Mouse (Mus musculus) heart, adult 18-20 months (tissue): ENCODE results near the gene Cpm. TPM values are rescaled to one million over a fixed set of nuclear protein-coding genes. Genes with fewer than 3 reads are reported as not detected.

Experiments
- DNase-seq, 2 experiments: peaks; one replicate each; pipeline ENCODE4 v3.0.0; 2021 to 2022; ENCODE audit warnings: mixed read lengths in 1 of 2
- total RNA-seq, 2 experiments: library from RNA; stranded (reverse); gene quantifications; 2 replicates each; pipeline ENCODE4 v1.2.3; 2021

The Cpm gene
- total RNA-seq, 2 experiments from 2014 or later, result 2.9 to 3.5 TPM

DNA sequence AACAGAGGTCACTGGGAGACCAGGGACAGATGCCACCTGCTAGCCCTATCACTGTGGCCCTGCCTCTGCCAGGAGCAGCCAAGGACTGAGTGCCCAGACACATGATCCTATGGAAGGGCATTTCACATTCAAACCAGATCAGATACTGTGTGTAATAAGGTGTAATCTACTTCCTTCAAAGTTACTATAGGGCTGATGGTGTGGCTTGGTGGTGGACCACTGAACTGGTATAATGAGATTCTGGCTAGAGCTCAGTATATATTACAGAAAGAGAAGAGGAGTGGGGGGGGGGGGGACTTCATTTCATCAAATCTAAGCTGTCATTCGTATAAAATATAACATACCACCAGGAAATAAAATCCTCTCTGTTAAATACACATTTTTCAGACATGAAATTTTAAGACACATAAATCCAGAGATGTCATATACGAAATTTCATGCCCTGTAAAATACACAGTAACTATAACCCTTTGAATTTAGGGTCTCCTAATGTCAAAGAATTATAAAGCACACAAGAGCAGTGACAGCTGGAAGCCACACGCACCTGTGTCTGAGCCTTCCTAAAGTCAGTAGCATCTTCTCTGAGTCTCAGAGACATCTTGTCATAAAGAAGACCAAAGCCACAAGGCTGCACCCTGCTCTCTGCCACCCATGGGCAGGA is 45.2 kb downstream of the Cpm start:
- no peak for DNase-seq

GRCm38 (mm10) chr10:117675096-117676035 is 46.1 kb downstream of the Cpm start:
- DNase-seq, result peak; percentile 65 to 71

DNA sequence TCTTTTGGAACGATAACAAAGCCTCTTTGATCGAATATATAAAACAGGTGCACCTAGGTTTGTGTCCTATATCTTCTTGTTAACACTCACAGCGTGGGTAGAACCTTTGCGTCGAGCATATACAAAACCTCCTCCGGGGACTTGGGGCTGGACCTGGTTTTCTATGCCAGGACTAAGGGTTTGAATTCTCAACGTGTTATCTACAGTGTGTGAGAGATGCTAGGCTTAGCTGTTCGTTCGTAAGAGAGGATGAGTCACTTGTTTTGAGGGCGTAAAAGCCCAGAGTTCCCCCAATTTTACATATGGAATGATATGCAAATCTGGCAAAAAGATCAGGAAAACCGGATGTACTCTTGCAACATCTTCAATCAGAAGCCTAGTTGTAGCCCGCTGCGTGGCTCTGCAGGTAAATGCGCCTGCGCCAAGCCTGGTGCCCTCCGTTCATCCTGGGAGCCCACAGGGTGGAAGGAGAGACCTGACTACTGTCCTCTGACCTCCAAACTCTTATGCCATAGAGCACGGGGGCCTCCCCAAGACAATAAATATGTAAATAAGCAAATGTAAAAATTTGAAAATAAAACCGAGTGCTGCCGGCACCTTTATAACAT is 46.8 kb downstream of the Cpm start:
- DNase-seq, result peak in 1 of 2 experiments; percentile 24

- peak; percentile 27 to 67 for DNase-seq
Measured at GRCm38 (mm10) chr10:117676644-117677313, 47.5 kb downstream of the Cpm start.

GRCm38 (mm10) chr10:117677494-117678236 is 48.4 kb downstream of the Cpm start:
- no peak for DNase-seq

GRCm38 (mm10) chr10:117678357-117678756 is 49.1 kb downstream of the Cpm start:
- no peak for DNase-seq

DNA sequence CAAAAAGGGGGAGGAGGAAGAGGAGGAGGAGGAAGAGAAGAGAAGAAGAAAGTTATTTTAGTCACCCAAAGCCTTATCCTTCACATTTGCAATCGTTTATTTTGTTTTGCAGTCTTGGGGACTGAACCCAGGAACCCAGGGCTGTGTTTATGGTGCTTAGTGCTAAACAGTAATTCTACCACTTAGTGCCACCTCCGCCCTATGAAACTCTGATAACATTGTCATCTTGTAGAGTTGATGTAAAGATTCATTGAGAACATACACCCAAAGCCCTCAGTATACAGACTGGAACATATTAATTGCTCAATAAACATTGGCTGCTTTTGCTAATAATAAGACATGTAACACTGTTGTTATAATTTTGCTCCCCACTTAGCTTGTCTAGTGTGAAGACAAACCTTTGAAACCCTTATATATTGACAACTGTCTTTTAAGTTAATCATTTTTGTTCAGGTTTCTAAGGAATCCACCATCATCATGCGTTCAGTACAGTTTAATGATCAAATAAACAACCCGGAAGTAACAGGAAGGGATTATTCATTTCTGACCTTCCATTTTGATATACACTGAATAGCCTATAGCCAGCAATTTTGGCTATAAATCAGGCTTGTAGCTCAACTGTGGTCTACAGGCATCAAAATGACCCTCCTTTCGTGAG is 49.9 kb downstream of the Cpm start:
- DNase-seq, result no peak

DNA sequence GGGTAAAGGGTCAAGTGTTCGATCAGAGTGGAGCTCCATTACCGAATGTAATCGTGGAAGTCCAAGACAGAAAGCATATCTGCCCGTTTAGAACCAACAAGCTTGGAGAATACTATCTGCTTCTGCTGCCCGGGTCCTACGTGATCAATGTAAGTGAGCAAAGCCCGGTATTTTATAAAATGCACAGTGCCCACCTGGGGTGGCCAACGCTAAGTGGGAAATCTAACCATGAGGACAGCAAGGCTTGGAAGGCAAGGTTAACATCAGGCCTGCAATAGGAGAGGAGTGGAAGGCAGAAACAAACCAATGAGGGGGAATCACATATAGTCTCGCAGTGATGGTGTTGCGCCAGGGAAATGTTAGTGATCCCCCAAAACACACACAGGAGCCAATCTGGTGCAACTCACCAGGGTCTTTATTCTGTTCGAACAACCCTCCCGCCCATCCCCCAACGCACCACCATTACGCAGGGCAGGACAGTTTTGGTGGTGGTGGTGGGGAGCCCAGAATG is 50.7 kb downstream of the Cpm start:
- no peak for DNase-seq

- no peak for DNase-seq
Measured at GRCm38 (mm10) chr10:117680868-117681513, 51.7 kb downstream of the Cpm start.

DNA sequence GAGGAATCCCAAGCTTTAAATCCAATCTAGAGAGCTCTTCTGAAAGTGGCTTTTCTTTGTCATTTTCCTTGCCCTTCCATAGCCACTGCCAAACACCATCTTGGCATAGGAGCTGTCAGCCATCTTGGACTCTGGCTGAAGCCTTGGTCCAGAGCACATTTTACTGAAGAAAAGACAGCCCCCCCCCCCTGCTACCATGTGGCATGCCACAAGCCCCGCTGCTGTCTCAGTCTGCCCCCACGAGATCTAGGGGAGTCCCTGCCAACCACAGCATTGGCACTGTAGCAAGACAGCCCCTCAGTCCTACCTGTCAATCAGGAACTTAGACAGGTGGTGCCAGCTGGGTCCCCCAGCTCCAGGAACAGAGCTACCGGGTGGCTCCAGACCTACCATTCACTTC is 52.2 kb downstream of the Cpm start:
- DNase-seq, result no peak

GRCm38 (mm10) chr10:117681999-117682857 is 52.9 kb downstream of the Cpm start:
- peak in 1 of 2 experiments; percentile 59 for DNase-seq

GRCm38 (mm10) chr10:117682858-117683733 is 53.8 kb downstream of the Cpm start:
- DNase-seq, result no peak

DNA sequence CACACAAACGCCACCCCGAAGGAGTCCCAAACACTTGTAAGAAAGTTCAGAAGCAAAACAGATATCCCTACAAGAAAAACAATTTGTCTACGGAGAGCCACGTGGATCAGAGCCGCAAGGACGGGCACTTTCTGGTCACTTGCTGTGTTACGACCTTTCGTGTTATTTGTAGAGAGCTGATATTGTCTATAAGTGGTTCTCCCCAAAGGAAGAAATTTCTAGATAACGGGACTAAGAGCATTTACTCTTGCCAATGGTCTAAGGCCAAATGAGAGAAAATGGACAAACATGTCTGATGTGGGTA is 54.4 kb downstream of the Cpm start:
- no peak for DNase-seq

DNA sequence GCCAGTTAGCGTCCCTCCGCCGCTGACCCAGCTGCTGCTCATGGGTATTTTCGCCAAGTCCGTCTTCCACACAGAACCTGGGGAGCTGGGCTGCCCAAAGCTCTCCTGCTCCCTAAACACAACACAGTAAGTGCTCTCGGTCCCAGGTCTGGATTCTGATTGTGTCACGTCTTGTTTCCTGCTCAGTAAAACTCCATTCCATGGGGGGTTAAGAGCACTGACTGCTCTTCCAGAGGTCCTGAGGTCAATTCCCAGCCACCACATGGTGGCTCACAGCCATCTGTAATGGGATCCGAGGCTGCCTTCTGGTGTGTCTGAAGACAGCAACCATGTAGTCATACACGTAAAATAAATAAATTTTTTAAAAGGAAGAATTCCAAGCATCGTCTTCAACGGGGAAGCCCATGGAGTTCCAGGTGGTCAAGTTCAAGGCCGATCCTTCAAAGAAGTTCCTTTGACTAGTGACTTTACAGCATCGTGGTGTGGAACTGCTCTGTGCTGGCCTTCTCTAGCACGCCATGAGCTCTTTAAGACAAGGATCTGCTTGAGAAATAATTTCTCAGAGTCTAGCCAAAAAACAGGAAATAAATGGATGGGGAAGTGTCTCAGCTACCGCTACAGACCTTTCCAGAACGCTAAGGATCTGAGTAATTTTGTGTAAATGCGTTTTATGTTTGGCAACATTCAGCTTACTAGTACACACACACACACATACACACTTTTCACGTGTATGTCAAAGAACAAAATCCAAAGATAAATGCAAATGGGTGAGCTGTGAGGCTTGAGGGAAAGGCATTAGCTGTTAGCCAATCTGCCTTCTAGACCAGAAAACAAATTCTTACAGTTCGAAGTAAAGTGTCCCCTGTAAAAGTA is 55.2 kb downstream of the Cpm start:
- no peak for DNase-seq

DNA sequence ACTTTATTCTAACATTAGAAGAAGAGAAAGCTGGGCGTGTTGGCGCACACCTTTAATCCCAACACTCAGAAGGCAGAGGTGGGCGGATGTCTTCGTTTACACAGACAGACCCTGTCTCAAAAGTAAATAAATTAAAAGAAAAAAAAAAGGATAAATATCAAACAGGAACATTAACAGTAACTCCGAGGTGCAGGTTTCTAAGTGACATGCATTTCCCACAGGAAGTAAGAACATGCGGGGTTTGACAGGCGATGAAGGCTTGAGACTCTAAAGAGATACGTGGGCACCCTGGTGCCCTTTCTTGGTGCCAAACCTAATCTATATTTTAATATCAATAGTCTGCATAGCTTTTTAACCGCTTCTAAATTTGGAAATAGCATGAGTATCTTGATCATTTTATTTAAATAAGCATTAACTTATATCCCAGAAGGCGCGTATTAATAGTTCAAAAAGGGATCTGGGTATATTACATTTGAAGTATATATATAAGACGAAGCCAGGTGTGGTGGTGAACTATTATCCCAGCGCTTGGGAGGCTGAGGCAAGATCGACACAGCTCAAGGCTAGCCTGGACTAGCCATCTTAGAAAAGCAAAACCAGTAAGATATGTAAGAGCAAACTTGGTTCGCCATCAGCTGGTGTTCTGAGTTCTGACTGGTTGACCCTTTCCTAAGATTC is 56.0 kb downstream of the Cpm start:
- no peak for DNase-seq

DNA sequence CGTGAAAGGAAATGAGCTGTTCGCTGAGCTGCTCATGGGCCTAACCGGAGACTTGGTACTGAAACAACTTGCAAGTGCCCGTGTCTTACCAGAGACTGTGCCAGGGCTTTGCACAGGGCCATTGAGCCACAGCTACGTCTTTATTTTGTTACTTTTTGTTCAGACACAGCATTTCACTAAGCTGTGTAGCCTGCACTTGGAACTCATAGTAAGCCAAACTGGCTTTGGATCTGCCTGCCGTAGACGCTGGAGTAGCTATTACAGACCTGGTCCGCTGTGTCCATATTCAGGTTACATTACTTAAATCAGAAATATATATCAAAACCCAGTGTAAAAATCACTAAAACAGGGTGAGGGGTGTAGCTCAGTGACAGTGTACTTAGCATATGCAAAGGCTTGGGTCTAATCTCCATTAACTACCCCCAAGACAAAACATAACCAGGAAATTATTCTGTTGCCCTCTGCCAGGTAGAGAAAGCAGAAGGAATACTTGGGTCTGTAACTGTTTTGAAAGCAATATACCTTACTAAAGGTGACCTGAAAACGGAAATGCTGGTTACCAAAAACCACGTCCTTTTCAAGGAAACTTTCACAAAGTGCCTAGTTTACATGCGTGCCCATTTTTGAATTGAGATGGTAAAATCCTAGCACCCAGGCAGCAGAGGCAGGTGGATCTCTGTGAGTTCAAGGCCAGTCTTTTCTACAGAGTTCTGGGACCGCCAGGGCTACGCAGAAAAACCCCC is 56.7 kb downstream of the Cpm start:
- DNase-seq, result no peak
